Mouse (Mus musculus) olfactory bulb, adult 2 months (tissue): ENCODE measurements around the gene 6430628N08Rik.

Experiments
- CTCF ChIP-seq: fragments of 200-500 bp; IDR thresholded peaks from 2 replicates; pipeline ENCODE4 v1.5.1; 2012; ENCODE audit warnings: low read depth, mild to moderate bottlenecking, low read length, moderate library complexity; ENCODE audit not compliant: insufficient read depth
- POLR2A ChIP-seq: fragments of 200-500 bp; IDR thresholded peaks from 2 replicates; pipeline ENCODE4 v1.6.1; 2012; ENCODE audit warnings: mild to moderate bottlenecking, low read depth, low read length, moderate library complexity; ENCODE audit not compliant: insufficient read depth

GRCm38 (mm10) chr4:115863352-115863751 is 27.1 kb upstream of the 6430628N08Rik start:
- TF ChIP-seq POLR2A: no peak
- TF ChIP-seq CTCF: no peak
